Mouse (Mus musculus) left cerebral cortex, adult 9 months (tissue): ENCODE measurements around the gene Olfr1441.
A peak's percentile ranks its signal among the peaks of the same experiment; 100 is the strongest.

Source experiments
- DNase-seq, 2 experiments: peaks; one replicate each; pipeline ENCODE4 v3.0.0; 2022; ENCODE audit warnings: low spot score in 2 of 2

The Olfr1441 gene

DNA sequence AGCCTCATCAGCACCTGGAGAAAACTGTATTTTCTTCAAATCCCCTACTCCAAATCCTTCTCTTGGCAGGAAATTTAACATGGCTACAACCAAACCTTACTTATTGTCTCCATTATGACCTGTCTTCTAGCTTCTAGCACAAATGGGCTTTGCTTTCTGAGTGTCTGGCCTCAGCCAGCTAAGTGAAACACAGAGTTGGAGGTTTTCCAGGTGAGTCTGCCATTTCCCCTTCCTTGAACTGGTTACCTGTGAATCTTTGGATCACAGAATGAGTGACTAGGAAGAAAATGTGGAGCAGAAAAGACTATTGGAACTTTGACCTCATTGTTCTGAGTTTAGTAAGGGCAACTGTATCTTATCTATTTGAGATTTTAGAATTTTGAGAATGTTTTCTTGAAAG is at the start of gene Olfr1441:
TSS of gene Olfr1441 (plus strand) at position 73 of the 400 bp plus-strand sequence.
- DNase-seq, result no peak

DNA sequence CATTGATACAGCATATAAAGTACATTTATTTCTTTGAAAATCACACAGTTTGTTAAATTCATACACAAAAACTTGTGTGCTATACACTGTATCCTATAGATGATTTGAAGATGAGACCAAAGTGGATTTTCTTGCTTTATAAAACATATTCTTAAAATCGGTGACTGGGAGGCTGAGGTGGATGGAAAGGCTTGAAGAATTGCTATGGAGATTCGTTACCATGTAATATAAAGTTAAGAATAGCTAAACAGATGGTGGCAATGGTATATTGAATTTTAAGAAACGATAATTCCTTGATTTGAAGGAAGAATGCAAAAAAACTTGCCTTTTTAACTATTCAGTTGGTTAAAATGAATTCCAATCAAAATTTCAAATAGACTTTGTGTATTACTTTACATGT is 44.2 kb upstream of the Olfr1441 start:
- no peak for DNase-seq

DNA sequence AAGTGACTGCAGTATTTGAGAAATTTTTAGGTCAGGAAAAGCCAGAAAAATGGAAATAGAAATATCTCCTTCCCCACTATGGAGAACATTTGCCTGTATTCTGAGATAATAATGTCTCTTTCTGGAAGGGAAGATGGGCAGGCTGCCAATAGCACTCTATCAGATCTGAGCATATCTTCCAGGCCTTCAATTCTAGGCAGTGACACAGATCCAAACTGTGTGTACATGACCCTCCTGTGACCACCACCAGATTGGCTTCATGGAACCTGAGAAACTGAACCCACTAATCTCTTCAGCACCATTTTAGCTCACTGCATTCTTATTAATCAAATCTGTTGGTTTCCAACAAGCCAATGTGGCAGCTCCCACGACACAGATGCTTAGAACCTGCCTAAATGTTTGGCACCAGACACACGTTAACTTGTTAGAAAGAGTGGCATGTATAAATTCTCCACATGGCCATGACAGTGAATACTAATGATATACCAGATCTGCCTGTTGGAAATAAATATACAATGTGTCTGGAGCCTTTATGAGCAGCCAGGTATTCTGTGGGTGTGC is 42.7 kb upstream of the Olfr1441 start:
- peak; percentile 9 to 48 for DNase-seq

DNA sequence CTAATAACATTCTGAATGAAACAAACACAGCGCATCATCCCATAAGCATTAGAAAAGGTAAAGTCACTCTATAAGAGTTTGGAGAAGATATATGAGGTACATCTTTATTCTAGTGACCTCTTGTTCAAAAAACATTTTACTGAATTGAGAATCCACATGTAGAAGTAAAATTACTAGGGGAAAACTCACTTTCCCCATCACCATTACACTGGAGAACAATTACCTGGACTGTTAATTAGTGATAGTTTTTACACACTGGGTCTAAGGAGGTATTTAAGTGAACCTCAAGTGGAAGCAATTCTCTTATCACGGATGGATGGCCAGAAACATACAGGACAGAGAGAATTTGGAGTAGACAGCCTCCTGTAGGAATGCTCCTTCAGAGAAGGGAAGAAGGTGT is 30.3 kb upstream of the Olfr1441 start, which contains the start of gene Olfr1440:
TSS of gene Olfr1440 (plus strand) at position 301 of the 400 bp plus-strand sequence.
- no peak for DNase-seq

DNA sequence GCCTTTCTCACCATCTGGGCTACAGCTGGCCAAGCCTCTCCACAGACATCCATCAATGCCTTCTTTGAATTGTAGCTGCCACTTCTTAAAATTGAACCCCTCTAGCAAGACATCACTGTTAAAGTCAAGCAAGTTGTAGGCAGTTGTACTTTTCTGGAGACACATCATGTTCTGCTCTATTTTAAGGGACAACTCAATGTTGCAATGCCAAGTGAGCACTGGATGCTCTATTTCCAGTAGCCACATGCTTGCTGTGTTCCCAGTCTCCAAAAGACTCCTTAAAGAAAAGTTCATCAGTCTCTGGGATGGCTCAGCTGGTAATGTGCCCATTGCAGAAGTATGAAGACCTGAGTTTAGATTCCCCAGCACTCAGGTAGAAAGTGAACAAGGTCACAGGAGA is 3.5 kb upstream of the Olfr1441 start:
- peak in 1 of 2 experiments; percentile 7 for DNase-seq

- no peak for DNase-seq
Measured at GRCm38 (mm10) chr19:12418312-12418711, 1.1 kb downstream of the Olfr1441 start.

GRCm38 (mm10) chr19:12420555-12420954 is 3.3 kb downstream of the Olfr1441 start:
- DNase-seq, result no peak

DNA sequence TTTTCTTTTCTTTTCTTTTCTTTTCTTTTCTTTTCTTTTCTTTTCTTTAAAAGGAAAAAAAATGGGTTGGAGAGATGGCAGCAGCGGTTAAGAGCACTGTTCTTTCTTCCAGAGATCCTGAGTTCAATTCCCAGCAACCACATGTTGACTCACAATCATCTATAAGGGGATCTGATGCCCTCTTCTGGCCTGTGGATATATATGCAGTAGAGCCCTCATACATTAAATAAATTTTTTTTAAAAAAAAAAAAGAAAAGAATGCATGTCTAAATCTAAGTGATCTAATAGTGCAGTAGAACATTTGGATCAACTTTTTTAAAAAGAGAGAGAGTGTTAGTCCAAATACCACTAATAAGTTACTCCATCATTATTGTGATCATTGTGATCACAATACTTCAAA is 4.4 kb downstream of the Olfr1441 start:
- no peak for DNase-seq

DNA sequence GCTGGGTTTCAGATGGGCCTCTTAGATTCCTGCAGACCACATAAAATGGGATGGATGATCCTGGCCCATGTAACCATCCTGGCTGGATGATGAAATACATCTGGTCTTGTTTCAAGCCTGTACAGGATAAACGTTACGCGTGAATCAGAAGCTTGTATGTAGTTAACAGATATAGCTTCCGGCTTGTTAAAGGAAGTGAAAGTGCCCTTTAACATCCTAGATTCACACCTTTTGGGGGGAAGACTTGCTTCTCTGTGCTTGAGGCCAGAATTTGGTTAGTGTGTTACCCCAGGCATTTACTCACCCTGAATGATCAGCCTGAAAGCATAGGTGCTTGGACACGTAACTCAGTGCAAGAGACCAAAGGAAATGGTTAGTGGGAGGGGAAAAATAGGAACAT is 9.9 kb downstream of the Olfr1441 start:
- no peak for DNase-seq

GRCm38 (mm10) chr19:12427605-12428004 is 10.4 kb downstream of the Olfr1441 start, which contains the start of gene Pfpl:
Gene Pfpl, plus strand, starts transcription at chr19:12427905.
- no peak for DNase-seq

- peak in 1 of 2 experiments; percentile 44 for DNase-seq
Measured at GRCm38 (mm10) chr19:12433033-12433432, 15.8 kb downstream of the Olfr1441 start.

DNA sequence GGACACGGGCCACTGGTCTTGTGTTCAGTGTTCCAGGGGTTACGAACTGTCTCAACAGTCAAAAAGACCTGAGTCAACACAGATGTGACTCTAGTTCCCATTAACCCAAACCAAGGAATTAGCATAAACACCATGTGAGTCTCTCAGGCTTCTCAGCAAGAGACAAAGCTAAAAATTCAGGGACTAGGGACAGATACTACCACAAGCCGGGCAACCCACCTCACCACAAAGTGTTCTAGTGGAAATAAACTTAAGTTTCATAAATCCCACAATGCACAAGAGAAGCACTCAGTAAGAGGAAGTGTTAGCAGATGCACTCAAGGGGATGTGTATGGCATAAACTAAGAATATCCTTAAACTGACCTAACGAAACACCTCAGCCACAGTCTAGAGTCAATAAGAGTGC is 17.8 kb downstream of the Olfr1441 start:
- DNase-seq, result peak in 1 of 2 experiments; percentile 9

GRCm38 (mm10) chr19:12435750-12436524 is 18.7 kb downstream of the Olfr1441 start:
- DNase-seq, result peak in 1 of 2 experiments; percentile 11

- DNase-seq, result no peak
Measured at GRCm38 (mm10) chr19:12439581-12439980, 22.3 kb downstream of the Olfr1441 start.

DNA sequence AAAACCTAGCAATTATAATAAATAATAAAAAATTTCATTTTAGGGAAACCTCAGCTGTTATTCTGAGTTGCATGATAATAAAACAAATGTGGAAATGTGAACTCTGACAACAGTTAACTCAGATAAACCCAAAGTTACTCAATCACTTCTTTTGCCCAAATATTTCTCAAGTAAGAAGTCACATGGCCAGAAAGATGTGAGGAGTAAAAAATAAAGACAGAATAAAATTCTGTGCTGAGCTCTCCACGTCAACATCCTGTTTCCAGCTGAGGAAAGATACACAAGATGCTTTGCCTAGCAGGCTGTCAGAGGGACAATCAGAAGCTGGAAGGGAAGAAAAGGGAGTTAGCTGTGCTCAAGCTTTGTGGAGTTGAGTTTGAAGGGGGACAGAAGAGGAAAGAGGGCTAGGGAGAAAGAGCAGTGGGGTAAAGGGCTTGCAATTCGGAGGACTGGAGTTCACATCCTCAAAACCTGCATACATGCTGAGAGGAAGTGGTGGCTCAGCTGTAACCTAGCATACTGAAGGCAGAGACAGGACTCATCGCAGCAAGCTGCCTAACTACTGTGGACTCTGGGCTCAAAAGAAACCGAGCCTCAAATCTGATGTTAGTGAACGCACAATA is 23.0 kb downstream of the Olfr1441 start:
- no peak for DNase-seq

GRCm38 (mm10) chr19:12442560-12442959 is 25.3 kb downstream of the Olfr1441 start:
- no peak for DNase-seq

DNA sequence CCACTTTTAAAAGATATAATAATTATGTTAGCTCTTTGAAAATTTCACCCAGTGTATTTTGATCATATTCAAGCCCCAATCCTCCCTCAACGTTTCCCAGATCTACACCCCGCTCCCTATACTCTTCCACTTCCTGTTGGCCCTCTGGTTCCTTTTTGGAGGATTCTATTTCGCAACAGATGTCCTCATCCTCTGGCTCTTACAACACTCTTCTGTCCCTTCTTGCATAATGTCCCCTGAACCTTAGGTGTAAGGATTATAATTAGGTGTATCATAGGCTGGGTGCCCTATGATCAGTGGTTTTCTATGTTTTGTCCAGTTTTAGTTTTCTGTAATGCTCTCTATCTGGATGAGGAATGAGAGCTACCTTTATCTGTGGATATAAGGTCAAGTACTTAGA is 27.8 kb downstream of the Olfr1441 start:
- no peak for DNase-seq

DNA sequence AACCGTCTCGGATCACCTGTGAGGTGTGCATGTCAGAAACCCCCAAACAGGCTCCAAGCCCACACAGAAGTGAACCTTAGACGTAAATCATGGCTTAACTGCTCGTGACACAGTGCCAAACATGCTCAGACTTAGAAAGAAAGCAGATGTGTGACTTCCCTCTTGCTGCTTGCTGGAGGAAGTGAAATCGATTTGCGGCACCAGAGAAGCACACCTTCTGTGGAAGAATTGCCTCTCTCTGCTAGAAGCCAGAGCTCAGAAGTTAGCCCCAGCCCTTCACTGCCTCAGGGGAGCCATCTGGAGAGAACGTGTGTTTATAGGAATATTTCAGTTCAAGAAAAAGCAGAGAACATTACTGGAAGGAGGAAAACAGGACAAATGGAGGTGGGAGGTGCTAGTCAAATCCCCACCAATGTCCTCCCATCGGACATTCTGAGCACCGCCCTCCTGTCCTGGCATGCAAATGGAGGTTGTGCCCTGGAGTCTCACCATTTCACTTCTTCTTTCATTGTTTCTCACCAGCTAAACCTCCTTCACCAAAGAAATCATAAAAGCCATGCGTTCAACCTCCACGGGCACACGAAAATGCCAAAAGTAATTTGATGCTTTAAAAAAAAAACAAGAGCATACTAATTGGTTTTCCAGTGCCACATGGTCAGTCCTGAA is 40.3 kb downstream of the Olfr1441 start:
- no peak for DNase-seq

- no peak for DNase-seq
Measured at GRCm38 (mm10) chr19:12459516-12459915, 42.3 kb downstream of the Olfr1441 start.

DNA sequence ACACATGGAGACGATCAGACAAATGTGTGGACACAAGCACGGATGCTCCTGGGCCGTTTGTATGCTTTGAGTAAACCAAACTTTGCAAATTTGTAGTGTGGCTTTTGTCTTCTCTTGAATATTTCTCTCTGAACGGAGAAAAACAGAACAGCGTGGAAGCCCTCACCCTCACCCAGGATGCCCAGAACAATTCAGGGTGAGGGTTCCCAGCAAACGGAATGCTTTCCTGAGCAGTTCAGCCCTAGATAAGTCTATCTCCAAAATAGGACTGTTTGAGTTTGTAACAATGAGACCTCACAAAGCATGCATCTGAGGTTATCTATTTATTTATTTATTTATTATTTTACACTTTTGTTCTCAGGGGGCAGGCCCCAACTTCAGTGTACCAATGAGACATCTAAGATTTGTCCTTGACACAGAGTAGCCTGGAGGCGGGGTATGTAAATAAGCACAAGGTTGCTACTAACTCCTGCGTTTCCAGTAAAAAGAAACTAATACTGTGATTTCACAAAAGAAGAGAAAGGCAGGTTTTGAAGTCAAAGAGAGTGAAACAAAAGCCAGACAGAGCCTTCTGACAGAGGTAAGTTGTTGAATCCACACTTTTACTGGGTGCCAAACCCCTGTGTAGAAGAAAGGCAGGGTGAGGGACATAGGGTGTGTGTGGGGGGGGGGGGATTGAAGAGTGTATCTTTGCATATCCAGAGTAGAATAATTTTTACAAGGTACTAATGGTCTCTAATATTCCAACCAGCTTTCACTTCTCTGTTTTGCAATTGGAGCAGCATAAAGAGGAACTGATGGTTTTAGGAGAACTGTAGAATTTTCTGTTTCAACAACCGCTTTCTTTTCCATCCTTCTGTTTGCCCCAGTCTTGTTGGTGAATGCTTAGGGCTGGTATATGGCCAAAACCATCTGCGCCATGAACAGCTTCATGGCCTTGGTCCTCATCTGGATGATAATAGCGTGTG is 43.3 kb downstream of the Olfr1441 start, which contains the start of gene Mpeg1:
TSS of gene Mpeg1 (plus strand) at position 498 of the 968 bp plus-strand sequence.
- DNase-seq, result no peak
